Mouse (Mus musculus) liver, adult (tissue): ENCODE measurements around the gene Hsf4.

Source experiments
- GATA4 ChIP-seq: IDR thresholded peaks from 2 replicates; pipeline ENCODE4 v1.6.1; 2014; ENCODE audit warnings: mild to moderate bottlenecking, low read length; ENCODE audit not compliant: insufficient replicate concordance

Gene Hsf4

GRCm38 (mm10) chr8:105254152-105254965 lies 15.2 kb upstream of the Hsf4 start:
- TF ChIP-seq GATA4: no peak

- TF ChIP-seq GATA4: no peak
Measured at GRCm38 (mm10) chr8:105254966-105255350, 14.6 kb upstream of the Hsf4 start, which contains the start of gene B3gnt9. Gene B3gnt9, minus strand, starts transcription at chr8:105255153.

GRCm38 (mm10) chr8:105257318-105258114 lies 12.1 kb upstream of the Hsf4 start:
- no peak for TF ChIP-seq GATA4

- no peak for TF ChIP-seq GATA4
Measured at GRCm38 (mm10) chr8:105258911-105259720, 10.5 kb upstream of the Hsf4 start.

- TF ChIP-seq GATA4: no peak
Measured at GRCm38 (mm10) chr8:105259721-105260320, 9.8 kb upstream of the Hsf4 start.

- TF ChIP-seq GATA4: no peak
Measured at GRCm38 (mm10) chr8:105260371-105261099, 9.1 kb upstream of the Hsf4 start.

GRCm38 (mm10) chr8:105261326-105261980 lies 8.1 kb upstream of the Hsf4 start:
- no peak for TF ChIP-seq GATA4

GRCm38 (mm10) chr8:105263244-105263912 lies 6.2 kb upstream of the Hsf4 start:
- TF ChIP-seq GATA4: no peak

- TF ChIP-seq GATA4: no peak
Measured at GRCm38 (mm10) chr8:105264024-105264982, 5.3 kb upstream of the Hsf4 start, which contains the start of the genes Tradd and Fbxl8. Gene Tradd, minus strand, starts transcription at chr8:105264609. Gene Fbxl8, plus strand, starts transcription at chr8:105264648.

- no peak for TF ChIP-seq GATA4
Measured at GRCm38 (mm10) chr8:105265128-105265527, 4.5 kb upstream of the Hsf4 start.

- TF ChIP-seq GATA4: no peak
Measured at GRCm38 (mm10) chr8:105266775-105267174, 2.8 kb upstream of the Hsf4 start.
